Mouse (Mus musculus): ENCODE results near the gene Zfp710.

DNA sequence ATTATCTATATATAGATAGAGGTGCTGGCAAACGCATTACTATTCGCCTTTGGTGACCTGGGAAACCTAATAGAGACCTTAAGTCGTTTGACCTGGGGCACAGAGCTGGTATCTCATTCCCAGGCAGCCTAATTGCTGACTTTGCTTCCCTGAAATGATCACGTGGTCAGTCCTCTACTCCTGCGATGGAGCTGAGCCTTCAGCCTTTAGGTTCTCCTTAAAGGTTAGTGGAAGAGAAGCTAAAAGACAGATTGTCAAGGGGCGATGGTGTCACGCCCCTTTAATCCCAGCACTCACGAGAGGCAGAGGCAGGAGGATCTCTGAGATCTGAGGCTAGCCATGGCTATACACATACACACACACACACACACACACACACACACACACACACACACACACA is 5.9 kb downstream of the Zfp710 start:
- TF ChIP-seq CTCF (IDR thresholded peaks at IDR 0.05; ENCODE audit: control insufficient read depth, insufficient read depth, insufficient read length): no peak
- no peak for TF ChIP-seq MAX (IDR thresholded peaks at IDR 0.05)
- TF ChIP-seq CEBPB (IDR thresholded peaks at IDR 0.05; ENCODE audit: low read depth): no peak
- no peak for TF ChIP-seq MYOD1 (IDR thresholded peaks at IDR 0.05; ENCODE audit: control insufficient read depth, insufficient read length, low read depth)
